Mouse (Mus musculus): ENCODE results near the gene Fcgr3. TPM values are rescaled to one million over a fixed set of nuclear protein-coding genes. Genes with fewer than 3 reads are reported as not detected.

Gene Fcgr3
- polyA plus RNA-seq, 1 experiment from 2014 or later: 6.7 TPM

GRCm38 (mm10) chr1:171035611-171036010 is 29.1 kb downstream of the Fcgr3 start:
- Histone ChIP-seq H3K9me3 (ENCODE audit: control insufficient read depth, low read length) (no peaks in the 10 kb centered on the region), H3K36me3 (ENCODE audit: control insufficient read depth, insufficient read depth) (no peaks in the 10 kb centered on the region)
- WGBS: 48% methylated on average over 11 of the region's 11 CpGs

GRCm38 (mm10) chr1:171034201-171034600 is 30.5 kb downstream of the Fcgr3 start:
- Histone ChIP-seq H3K27ac (ENCODE audit: low read length) (no peak overlapping the region; the same call in 1 of the 2 replicates), H3K9me3 (ENCODE audit: control insufficient read depth, low read length) (no peaks in the 10 kb centered on the region), H3K4me1 (replicated peaks; ENCODE audit: control insufficient read depth, insufficient read depth, low read length) (peaks cover 18% of the 10 kb centered on the region), H3K27me3 (replicated peaks; ENCODE audit: control insufficient read depth, insufficient read depth, low read length) (peaks cover 3% of the 10 kb centered on the region; the same call in 1 of the 2 replicates), H3K36me3 (ENCODE audit: control insufficient read depth, insufficient read depth) (no peaks in the 10 kb centered on the region), H3K9ac (replicated peaks; ENCODE audit: low read depth, low read length) (peak overlapping the region; percentile 40; the same call in 1 of the 2 replicates), H3K4me2 (ENCODE audit: low read length) (peak overlapping the region; percentile 75), H3K4me3 (replicated peaks; ENCODE audit: low read length) (peak overlapping the region; percentile 60)
- 2% methylated on average over 11 of the region's 11 CpGs for WGBS
- no peak for ATAC-seq

More at GRCm38 (mm10) chr1:171035611-171036010, 29.1 kb downstream of the Fcgr3 start:
- H3K27me3 ChIP-seq (replicated peaks; ENCODE audit: control insufficient read depth, insufficient read depth, low read length): peaks cover 3% of the 10 kb centered on the region; the same call in 1 of the 2 replicates
- peak overlapping the region; percentile 24 for H3K4me2 ChIP-seq (ENCODE audit: low read length)
- no peak overlapping the region for H3K27ac ChIP-seq (ENCODE audit: low read length)
- no peak for ATAC-seq
- 0 out of 2 replicates have a peak overlapping the region, but pooled peaks have one; percentile 3 for H3K4me3 ChIP-seq (replicated peaks; ENCODE audit: low read length)
- no peak overlapping the region for H3K9ac ChIP-seq (replicated peaks; ENCODE audit: low read depth, low read length)
- H3K4me1 ChIP-seq (replicated peaks; ENCODE audit: control insufficient read depth, insufficient read depth, low read length): peaks cover 18% of the 10 kb centered on the region

GRCm38 (mm10) chr1:171033756-171034155 is 31.0 kb downstream of the Fcgr3 start:
- H3K9me3 ChIP-seq (ENCODE audit: control insufficient read depth, low read length): no peaks in the 10 kb centered on the region
- no peaks in the 10 kb centered on the region for H3K36me3 ChIP-seq (ENCODE audit: control insufficient read depth, insufficient read depth)
- no peak overlapping the region for H3K27ac ChIP-seq (ENCODE audit: low read length)
- ATAC-seq: peak; percentile 77
- H3K27me3 ChIP-seq (replicated peaks; ENCODE audit: control insufficient read depth, insufficient read depth, low read length): peaks cover 3% of the 10 kb centered on the region; the same call in 1 of the 2 replicates
- WGBS: under 1% methylated on average over 20 of the region's 20 CpGs
- H3K4me3 ChIP-seq (replicated peaks; ENCODE audit: low read length): peak overlapping the region; percentile 60
- H3K9ac ChIP-seq (replicated peaks; ENCODE audit: low read depth, low read length): peak overlapping the region; percentile 50
- H3K4me1 ChIP-seq (replicated peaks; ENCODE audit: control insufficient read depth, insufficient read depth, low read length): peaks cover 18% of the 10 kb centered on the region
- peak overlapping the region; percentile 75 for H3K4me2 ChIP-seq (ENCODE audit: low read length)

- 0% methylated on average over 16 of the region's 16 CpGs for WGBS
- peak overlapping the region; percentile 60 for H3K4me3 ChIP-seq (replicated peaks; ENCODE audit: low read length)
- no peak overlapping the region for H3K27ac ChIP-seq (ENCODE audit: low read length)
- H3K9me3 ChIP-seq (ENCODE audit: control insufficient read depth, low read length): no peaks in the 10 kb centered on the region
- H3K4me1 ChIP-seq (replicated peaks; ENCODE audit: control insufficient read depth, insufficient read depth, low read length): peaks cover 18% of the 10 kb centered on the region
- no peaks in the 10 kb centered on the region for H3K36me3 ChIP-seq (ENCODE audit: control insufficient read depth, insufficient read depth)
- peaks cover 3% of the 10 kb centered on the region; the same call in 1 of the 2 replicates for H3K27me3 ChIP-seq (replicated peaks; ENCODE audit: control insufficient read depth, insufficient read depth, low read length)
- peak overlapping the region; percentile 50 for H3K9ac ChIP-seq (replicated peaks; ENCODE audit: low read depth, low read length)
- H3K4me2 ChIP-seq (ENCODE audit: low read length): peak overlapping the region; percentile 75
- ATAC-seq: no peak; the same call in 1 of the 2 replicates
Observed at GRCm38 (mm10) chr1:171033196-171033595, 31.5 kb downstream of the Fcgr3 start.

- Histone ChIP-seq H3K27me3 (replicated peaks; ENCODE audit: control insufficient read depth, insufficient read depth, low read length) (peaks cover 3% of the 10 kb centered on the region; the same call in 1 of the 2 replicates), H3K9me3 (ENCODE audit: control insufficient read depth, low read length) (no peaks in the 10 kb centered on the region), H3K27ac (ENCODE audit: low read length) (no peak overlapping the region), H3K4me3 (replicated peaks; ENCODE audit: low read length) (peak overlapping the region; percentile 60), H3K36me3 (ENCODE audit: control insufficient read depth, insufficient read depth) (no peaks in the 10 kb centered on the region), H3K4me2 (ENCODE audit: low read length) (peak overlapping the region; percentile 75), H3K9ac (replicated peaks; ENCODE audit: low read depth, low read length) (peak overlapping the region; percentile 50), H3K4me1 (replicated peaks; ENCODE audit: control insufficient read depth, insufficient read depth, low read length) (peaks cover 18% of the 10 kb centered on the region)
- ATAC-seq: peak; percentile 16; the same call in 1 of the 2 replicates
- 4% methylated on average over 10 of the region's 10 CpGs for WGBS
Observed at GRCm38 (mm10) chr1:171032691-171033090, 32.0 kb downstream of the Fcgr3 start.

- 92% methylated on average over 3 of the region's 3 CpGs for WGBS
Observed at GRCm38 (mm10) chr1:171031752-171032151, 33.0 kb downstream of the Fcgr3 start.

GRCm38 (mm10) chr1:171019311-171019950 is 45.3 kb downstream of the Fcgr3 start:
- no peak overlapping the region for H3K4me3 ChIP-seq (replicated peaks; ENCODE audit: low read length)
- no peak overlapping the region for H3K27ac ChIP-seq (ENCODE audit: low read length)
- H3K4me1 ChIP-seq (replicated peaks; ENCODE audit: control insufficient read depth, insufficient read depth, low read length): no peaks in the 10 kb centered on the region
- no peak for ATAC-seq
- 84% methylated on average over 7 of the region's 7 CpGs for WGBS
- H3K36me3 ChIP-seq (ENCODE audit: control insufficient read depth, insufficient read depth): no peaks in the 10 kb centered on the region
- no peak overlapping the region for H3K4me2 ChIP-seq (ENCODE audit: low read length)
- no peak overlapping the region for H3K9ac ChIP-seq (replicated peaks; ENCODE audit: low read depth, low read length)
- no peaks in the 10 kb centered on the region for H3K27me3 ChIP-seq (replicated peaks; ENCODE audit: control insufficient read depth, insufficient read depth, low read length)
- no peaks in the 10 kb centered on the region for H3K9me3 ChIP-seq (ENCODE audit: control insufficient read depth, low read length)

More at GRCm38 (mm10) chr1:171031752-171032151, 33.0 kb downstream of the Fcgr3 start:
- Histone ChIP-seq H3K4me2 (ENCODE audit: low read length) (no peak overlapping the region), H3K36me3 (ENCODE audit: control insufficient read depth, insufficient read depth) (no peaks in the 10 kb centered on the region), H3K9ac (replicated peaks; ENCODE audit: low read depth, low read length) (no peak overlapping the region), H3K4me3 (replicated peaks; ENCODE audit: low read length) (no peak overlapping the region), H3K27me3 (replicated peaks; ENCODE audit: control insufficient read depth, insufficient read depth, low read length) (peaks cover 3% of the 10 kb centered on the region; the same call in 1 of the 2 replicates), H3K4me1 (replicated peaks; ENCODE audit: control insufficient read depth, insufficient read depth, low read length) (peaks cover 18% of the 10 kb centered on the region), H3K27ac (ENCODE audit: low read length) (no peak overlapping the region), H3K9me3 (ENCODE audit: control insufficient read depth, low read length) (no peaks in the 10 kb centered on the region)
- ATAC-seq: no peak

GRCm38 (mm10) chr1:171018737-171019136 is 46.0 kb downstream of the Fcgr3 start, which contains the start of gene Fcgr4:
Fcgr4 (plus strand) TSS chr1:171018920.
- WGBS: 87% methylated on average over 2 of the region's 2 CpGs
- H3K4me3 ChIP-seq (replicated peaks; ENCODE audit: low read length): no peak within 1 kb of the TSS
- no peak within 1 kb of the TSS for H3K9ac ChIP-seq (replicated peaks; ENCODE audit: low read depth, low read length)

GRCm38 (mm10) chr1:171017468-171018158 is 47.1 kb downstream of the Fcgr3 start:
- H3K4me1 ChIP-seq (replicated peaks; ENCODE audit: control insufficient read depth, insufficient read depth, low read length): no peaks in the 10 kb centered on the region
- no peaks in the 10 kb centered on the region for H3K27me3 ChIP-seq (replicated peaks; ENCODE audit: control insufficient read depth, insufficient read depth, low read length)
- 63% methylated on average over 6 of the region's 6 CpGs for WGBS
- no peak overlapping the region for H3K4me2 ChIP-seq (ENCODE audit: low read length)
- no peak for ATAC-seq
- no peak overlapping the region for H3K4me3 ChIP-seq (replicated peaks; ENCODE audit: low read length)
- H3K36me3 ChIP-seq (ENCODE audit: control insufficient read depth, insufficient read depth): no peaks in the 10 kb centered on the region
- H3K9me3 ChIP-seq (ENCODE audit: control insufficient read depth, low read length): no peaks in the 10 kb centered on the region
- no peak overlapping the region for H3K27ac ChIP-seq (ENCODE audit: low read length)
- H3K9ac ChIP-seq (replicated peaks; ENCODE audit: low read depth, low read length): no peak overlapping the region

More at GRCm38 (mm10) chr1:171018737-171019136, 46.0 kb downstream of the Fcgr3 start, which contains the start of gene Fcgr4:
- ATAC-seq: no peak
- no peaks in the 10 kb centered on the region for H3K4me1 ChIP-seq (replicated peaks; ENCODE audit: control insufficient read depth, insufficient read depth, low read length)
- no peaks in the 10 kb centered on the region for H3K27me3 ChIP-seq (replicated peaks; ENCODE audit: control insufficient read depth, insufficient read depth, low read length)
- H3K9me3 ChIP-seq (ENCODE audit: control insufficient read depth, low read length): no peaks in the 10 kb centered on the region
- H3K4me2 ChIP-seq (ENCODE audit: low read length): no peak within 1 kb of the TSS
- no peak within 1 kb of the TSS for H3K27ac ChIP-seq (ENCODE audit: low read length)
- no peaks in the 10 kb centered on the region for H3K36me3 ChIP-seq (ENCODE audit: control insufficient read depth, insufficient read depth)

All from forebrain, embryonic 16.5 days (tissue).